Mouse (Mus musculus) C2C12 (cell line): Measurements from ENCODE around the gene Trabd2b. TPM values are rescaled to one million over a fixed set of nuclear protein-coding genes. Genes with fewer than 3 reads are reported as not detected.

Experiments
- H3K27me3 ChIP-seq: one replicate; pipeline ENCODE4 v1.6.1; 2011; ENCODE audit not compliant: control insufficient read depth, insufficient read depth, insufficient read length
- H3K36me3 ChIP-seq: one replicate; pipeline ENCODE4 v1.6.1; 2011; ENCODE audit not compliant: control insufficient read depth, insufficient read depth
- H3K4me3 ChIP-seq: one replicate; pipeline ENCODE4 v1.5.1; 2011; ENCODE audit warnings: mild to moderate bottlenecking, control low read depth; ENCODE audit not compliant: poor library complexity, insufficient read depth, severe bottlenecking
- H3K79me2 ChIP-seq: one replicate; pipeline ENCODE4 v1.6.1; 2011; ENCODE audit not compliant: control insufficient read depth, insufficient read depth
- H3K79me3 ChIP-seq: one replicate; pipeline ENCODE4 v1.6.1; 2011; ENCODE audit warnings: low read depth, control low read depth
- H3ac ChIP-seq: one replicate; pipeline ENCODE3; 2011; ENCODE audit warnings: low read depth; ENCODE audit not compliant: control insufficient read depth, insufficient read length
- CEBPB ChIP-seq: IDR thresholded peaks from one replicate; pipeline ENCODE4 v1.6.1; 2011; ENCODE audit warnings: low read depth, mild to moderate bottlenecking, control low read depth, moderate library complexity
- CTCF ChIP-seq: IDR thresholded peaks from one replicate; pipeline ENCODE4 v1.5.1; 2011; ENCODE audit not compliant: control insufficient read depth, insufficient read depth, insufficient read length
- FOSL1 ChIP-seq: IDR thresholded peaks from one replicate; pipeline ENCODE4 v1.8.0; 2011; ENCODE audit warnings: mild to moderate bottlenecking, low read length; ENCODE audit not compliant: poor library complexity, insufficient read depth, severe bottlenecking
- MAX ChIP-seq: IDR thresholded peaks from one replicate; pipeline ENCODE4 v1.6.1; 2011; ENCODE audit warnings: mild to moderate bottlenecking, control low read depth
- MYOD1 ChIP-seq: IDR thresholded peaks from one replicate; pipeline ENCODE4 v1.6.1; 2011; ENCODE audit warnings: low read depth; ENCODE audit not compliant: control insufficient read depth, insufficient read length
- MYOG ChIP-seq: IDR thresholded peaks from one replicate; pipeline ENCODE4 v1.6.1; 2011; ENCODE audit not compliant: control insufficient read depth, insufficient read length; ENCODE audit errors: extremely low read depth
- USF1 ChIP-seq: IDR thresholded peaks from one replicate; pipeline ENCODE4 v1.6.1; 2011; ENCODE audit warnings: low read depth, mild to moderate bottlenecking, control low read depth, moderate library complexity
- polyA plus RNA-seq: library from polyadenylated mRNA; unstranded; fragments of >200 nt; fragmentation: generic; extraction: Trizol; gene quantifications from one replicate; pipeline ENCODE4 v1.2.1, GENCODE M21; 2012; ENCODE audit warnings: missing spikeins

Gene Trabd2b
- polyA plus RNA-seq, 1 experiment = 0.28 TPM

DNA sequence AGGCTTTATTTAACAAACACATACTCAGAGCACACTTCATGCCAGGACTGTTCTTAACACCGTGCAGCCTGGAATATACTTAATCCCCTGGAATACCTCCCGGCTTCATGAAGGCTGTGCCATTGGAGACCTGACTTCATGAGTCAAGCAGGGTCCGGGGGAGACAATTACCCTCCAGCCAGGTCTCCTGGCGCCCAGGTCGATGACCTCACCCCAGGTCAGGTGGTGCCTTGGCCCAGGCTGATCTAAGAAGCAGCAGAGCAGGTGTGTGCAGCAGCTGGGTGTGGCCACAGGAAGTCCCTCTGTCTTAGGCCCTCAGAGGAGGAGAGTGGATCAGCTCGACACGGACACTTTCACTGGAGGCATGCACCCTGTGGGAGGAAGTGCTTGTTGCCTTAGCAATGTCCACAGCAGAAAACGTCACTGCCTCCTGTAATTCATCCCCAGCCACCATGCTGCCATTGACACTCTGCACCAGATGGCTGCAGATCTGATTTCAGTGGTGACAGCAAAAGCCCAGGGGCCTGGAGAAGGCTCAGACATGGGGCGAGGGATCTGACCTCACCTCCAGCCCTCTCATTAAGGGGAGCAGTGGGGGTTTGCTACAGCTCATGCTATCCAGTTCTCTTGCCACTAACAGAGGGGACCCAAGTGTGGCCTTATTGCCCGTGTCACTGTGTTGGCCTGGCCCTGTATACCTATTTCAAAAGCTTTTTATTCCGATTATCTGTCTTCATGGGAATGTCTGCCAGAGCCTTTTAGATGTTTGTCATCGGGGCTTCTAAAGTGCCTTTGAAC is 171.8 kb downstream of the Trabd2b start:
- no peak overlapping the region for H3ac ChIP-seq
- no peaks in the 10 kb centered on the region for H3K36me3 ChIP-seq
- H3K79me3 ChIP-seq = no peaks in the 10 kb centered on the region
- no peaks in the 10 kb centered on the region for H3K79me2 ChIP-seq
- no peak overlapping the region for H3K4me3 ChIP-seq
- TF ChIP-seq MAX (no peak), MYOD1 (no peak), FOSL1 (no peak), USF1 (no peak), MYOG (no peak), CTCF (no peak), CEBPB (no peak)
- no peaks in the 10 kb centered on the region for H3K27me3 ChIP-seq

DNA sequence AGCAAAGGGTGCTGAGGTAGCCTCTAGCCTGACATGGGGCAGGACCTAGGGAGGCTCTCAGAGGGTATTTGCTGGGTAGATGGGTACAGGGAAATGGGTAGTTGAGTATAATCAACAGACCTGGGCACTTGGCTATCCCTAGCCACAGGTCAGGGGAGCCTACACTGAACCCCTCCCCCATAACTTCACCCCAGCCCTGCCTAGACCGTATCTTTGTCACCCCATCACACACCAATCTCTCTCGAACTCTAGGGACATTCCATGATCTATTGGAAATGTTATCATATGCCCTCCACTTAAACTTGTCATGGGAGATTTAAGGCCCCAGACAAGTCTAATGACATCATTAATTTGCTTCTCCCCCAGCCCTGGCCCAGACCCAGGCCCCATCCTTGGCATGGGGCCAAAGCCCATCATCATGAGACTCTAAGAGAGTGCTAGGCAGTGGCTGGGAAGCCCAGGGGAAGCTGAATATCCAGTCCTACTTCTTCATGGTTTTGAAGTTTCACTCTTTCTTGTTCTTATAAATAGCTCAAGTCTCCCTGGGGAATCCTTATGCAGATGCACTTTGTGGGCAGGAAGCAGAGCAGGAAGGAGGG is 177.1 kb downstream of the Trabd2b start:
- Histone ChIP-seq H3K79me2 (no peaks in the 10 kb centered on the region), H3ac (no peak overlapping the region), H3K36me3 (no peaks in the 10 kb centered on the region), H3K4me3 (no peak overlapping the region), H3K79me3 (no peaks in the 10 kb centered on the region), H3K27me3 (no peaks in the 10 kb centered on the region)
- TF ChIP-seq MYOG = no peak
- TF ChIP-seq CTCF = no peak
- no peak for TF ChIP-seq CEBPB
- no peak for TF ChIP-seq MAX
- TF ChIP-seq USF1 = no peak
- TF ChIP-seq MYOD1 = no peak
- no peak for TF ChIP-seq FOSL1

DNA sequence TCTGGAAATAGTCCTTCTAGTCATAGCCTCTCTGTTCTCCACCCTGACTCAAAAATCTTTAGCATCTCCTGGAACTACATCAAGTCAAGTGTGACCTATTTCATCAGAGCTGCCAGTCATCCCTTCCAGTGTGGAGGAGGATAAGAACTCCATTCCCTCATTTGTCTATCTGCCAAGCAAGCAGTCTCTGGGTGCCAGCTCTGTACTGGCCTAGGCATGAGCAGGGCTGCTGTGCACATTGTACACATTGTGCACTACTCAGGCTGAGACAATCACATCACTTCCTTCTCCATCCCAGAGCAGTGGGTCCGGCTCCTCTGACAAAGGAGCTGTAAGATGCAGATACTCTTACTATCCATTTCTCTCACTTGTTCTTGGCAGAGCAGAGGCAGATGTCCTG is 178.2 kb downstream of the Trabd2b start:
- Histone ChIP-seq H3K79me3 (no peaks in the 10 kb centered on the region), H3ac (no peak overlapping the region), H3K4me3 (no peak overlapping the region), H3K79me2 (no peaks in the 10 kb centered on the region), H3K27me3 (no peaks in the 10 kb centered on the region), H3K36me3 (no peaks in the 10 kb centered on the region)
- no peak for TF ChIP-seq MYOD1
- TF ChIP-seq MAX = no peak

DNA sequence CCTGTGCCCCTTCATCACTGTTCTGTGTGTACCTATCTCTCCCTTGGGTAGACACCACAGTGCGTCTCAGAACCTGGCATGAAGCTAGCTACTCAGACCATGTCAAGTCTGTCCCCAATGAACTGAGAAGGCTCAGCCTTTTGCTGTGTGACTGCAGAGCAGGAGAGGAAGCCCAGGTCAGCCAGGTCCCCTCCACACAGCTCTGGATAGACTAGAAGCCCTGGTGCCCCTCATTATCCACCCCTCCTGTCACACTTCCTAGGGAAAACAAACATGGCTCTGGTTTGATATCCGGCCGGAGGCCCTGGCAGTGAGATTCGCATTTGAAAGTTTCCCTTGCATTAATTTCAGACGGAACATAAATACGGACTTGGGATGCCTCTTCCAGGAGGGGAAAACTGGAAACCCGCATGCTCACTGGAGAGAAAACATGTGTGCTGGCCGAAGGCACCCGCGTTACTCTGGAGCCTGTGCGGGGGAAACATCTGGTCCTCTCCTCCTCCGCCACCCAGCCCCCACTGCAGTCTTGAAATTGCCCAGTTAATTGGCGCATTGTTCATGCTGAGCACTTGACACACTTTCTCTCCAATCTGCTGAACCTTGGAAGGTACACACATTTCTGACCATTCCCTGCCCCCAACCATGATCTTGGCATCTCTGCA is 187.2 kb downstream of the Trabd2b start:
- no peaks in the 10 kb centered on the region for H3K27me3 ChIP-seq

DNA sequence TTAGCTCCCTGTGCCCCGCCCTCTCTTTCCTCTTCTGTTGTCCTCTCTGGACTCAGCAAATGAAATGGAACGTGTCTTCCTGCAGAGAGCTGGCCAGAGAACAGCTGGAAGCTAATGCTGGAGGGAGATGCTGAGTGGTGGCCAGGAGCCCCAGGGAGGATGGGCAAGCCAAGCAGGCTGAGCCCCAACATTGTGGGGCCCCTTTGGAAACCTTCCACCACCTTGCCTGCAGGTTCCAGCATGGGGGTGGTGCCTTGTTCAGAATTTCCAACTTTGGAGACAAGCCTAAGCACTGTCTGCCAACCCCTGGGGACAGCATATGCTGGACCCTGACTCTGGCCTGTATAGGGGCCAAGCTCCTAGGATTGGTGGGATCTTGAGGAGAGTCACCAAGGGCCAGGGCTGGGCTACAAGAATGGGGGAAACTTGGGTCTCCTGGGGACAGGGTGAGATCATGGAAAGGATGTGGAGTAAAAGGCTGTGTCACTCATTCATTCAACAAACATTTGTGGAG is 188.7 kb downstream of the Trabd2b start:
- H3K4me3 ChIP-seq = no peak overlapping the region
- no peak overlapping the region for H3ac ChIP-seq
- TF ChIP-seq MYOD1 = no peak
- no peak for TF ChIP-seq CEBPB
- no peak for TF ChIP-seq USF1
- no peak for TF ChIP-seq MAX
- H3K27me3 ChIP-seq = no peaks in the 10 kb centered on the region
- H3K79me3 ChIP-seq = no peaks in the 10 kb centered on the region
- no peaks in the 10 kb centered on the region for H3K36me3 ChIP-seq
- no peaks in the 10 kb centered on the region for H3K79me2 ChIP-seq

More for the DNA sequence above, 187.2 kb downstream of the Trabd2b start:
- Histone ChIP-seq H3K79me2 (no peaks in the 10 kb centered on the region), H3K4me3 (no peak overlapping the region), H3ac (no peak overlapping the region), H3K79me3 (no peaks in the 10 kb centered on the region), H3K36me3 (no peaks in the 10 kb centered on the region)
- no peak for TF ChIP-seq USF1
- no peak for TF ChIP-seq CEBPB
- TF ChIP-seq FOSL1 = no peak

DNA sequence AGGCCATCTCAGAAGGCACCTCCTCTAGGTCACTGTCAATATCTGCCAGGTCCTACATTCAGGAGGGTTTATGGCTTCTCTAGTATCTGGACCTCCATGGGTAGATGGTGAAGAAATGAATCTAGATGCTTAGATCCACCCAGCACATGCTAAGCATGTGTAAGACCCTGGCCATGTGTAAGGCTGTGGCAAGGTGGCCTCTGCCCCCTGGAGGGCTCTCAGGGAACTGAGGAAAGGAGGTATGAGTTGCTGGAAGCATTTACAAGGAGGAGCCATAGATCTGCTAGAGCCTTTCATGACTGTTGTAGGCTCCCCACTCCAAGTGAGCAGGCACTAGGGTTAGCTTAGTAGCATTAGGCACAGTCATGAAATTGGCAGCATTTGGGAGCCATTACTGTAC is 192.6 kb downstream of the Trabd2b start:
- no peaks in the 10 kb centered on the region for H3K79me3 ChIP-seq
- no peak for TF ChIP-seq MYOG
- TF ChIP-seq MYOD1 = no peak
- no peak for TF ChIP-seq USF1
- TF ChIP-seq FOSL1 = no peak

More for the DNA sequence above, 192.6 kb downstream of the Trabd2b start:
- Histone ChIP-seq H3K27me3 (no peaks in the 10 kb centered on the region), H3K4me3 (no peak overlapping the region), H3K79me2 (no peaks in the 10 kb centered on the region), H3K36me3 (no peaks in the 10 kb centered on the region), H3ac (no peak overlapping the region)
